In genomic region chr1:83408021-83408464, GRCm38 (mm10) we compare ENCODE assay signal across 8 mouse cellular contexts. TPM values are rescaled to one million over a fixed set of nuclear protein-coding genes. Genes with fewer than 3 reads are reported as not detected.
DNase-seq lines count a peak whose midpoint lies in the region; ATAC-seq lines count a peak whose summit lies in the region.

Gene Sphkap, minus strand, starts transcription at chr1:83408200.

- no peaks in the 10 kb centered on the region for H3K4me1 ChIP-seq in forebrain, embryonic 11.5 days (replicated peaks; ENCODE audit: control insufficient read depth, insufficient read depth, low read length)
- peaks cover 4% of the 10 kb centered on the region; the same call in 1 of the 2 replicates for H3K4me1 ChIP-seq in heart, embryonic 13.5 days
- H3K4me1 ChIP-seq in liver, embryonic 15.5 days (replicated peaks): no peaks in the 10 kb centered on the region

- DNase-seq in layer of hippocampus, adult 11-12 months (ENCODE audit: low spot score): peak; percentile 52
- DNase-seq in layer of hippocampus, adult 9-10 months (ENCODE audit: low spot score): no peak
- DNase-seq in forebrain, embryonic 11.5 days (ENCODE audit: low spot score): peak; percentile 70
- peak; percentile 55 to 69 for DNase-seq in kidney, postnatal 4 days
- peak; percentile 40 for DNase-seq in ovary, postnatal 36 days (ENCODE audit: low spot score)
- no peak for DNase-seq in spleen, adult 18-20 months

- ATAC-seq in forebrain, embryonic 11.5 days (replicated peaks; ENCODE audit: low FRiP score): peak; percentile 88
- ATAC-seq in heart, embryonic 13.5 days (ENCODE audit: extremely low read depth, insufficient number of reproducible peaks, low FRiP score, low TSS enrichment): peak; percentile 75; the same call in 1 of the 2 replicates
- no peak for ATAC-seq in liver, embryonic 15.5 days (ENCODE audit: insufficient read depth)

- H3K9me3 ChIP-seq in forebrain, embryonic 11.5 days (ENCODE audit: control insufficient read depth, low read length): no peaks in the 10 kb centered on the region
- no peaks in the 10 kb centered on the region for H3K9me3 ChIP-seq in heart, embryonic 13.5 days
- H3K9me3 ChIP-seq in liver, embryonic 15.5 days (replicated peaks): no peaks in the 10 kb centered on the region

- H3K27ac ChIP-seq in forebrain, embryonic 11.5 days (ENCODE audit: low read depth, low read length): no peak within 1 kb of the TSS
- peak within 1 kb of the TSS; percentile 66 for H3K27ac ChIP-seq in heart, embryonic 13.5 days (replicated peaks)
- no peak within 1 kb of the TSS for H3K27ac ChIP-seq in liver, embryonic 15.5 days (replicated peaks)

- peak within 1 kb of the TSS; percentile 34 for H3K4me3 ChIP-seq in forebrain, embryonic 11.5 days (ENCODE audit: low read depth, low read length)
- H3K4me3 ChIP-seq in heart, embryonic 13.5 days: peak within 1 kb of the TSS; percentile 70
- no peak within 1 kb of the TSS for H3K4me3 ChIP-seq in liver, embryonic 15.5 days (replicated peaks)

- H3K4me2 ChIP-seq in forebrain, embryonic 11.5 days (ENCODE audit: low read depth, low read length, severe bottlenecking): peak within 1 kb of the TSS; percentile 82
- H3K4me2 ChIP-seq in heart, embryonic 13.5 days: peak within 1 kb of the TSS; percentile 79
- H3K4me2 ChIP-seq in liver, embryonic 15.5 days: peak within 1 kb of the TSS; percentile 32; the same call in 1 of the 2 replicates

- H3K27me3 ChIP-seq in forebrain, embryonic 11.5 days (ENCODE audit: control insufficient read depth, insufficient read depth, low read length): no peaks in the 10 kb centered on the region
- no peaks in the 10 kb centered on the region for H3K27me3 ChIP-seq in heart, embryonic 13.5 days (replicated peaks)
- H3K27me3 ChIP-seq in liver, embryonic 15.5 days: peaks cover 5% of the 10 kb centered on the region; the same call in 1 of the 2 replicates

- no peaks in the 10 kb centered on the region for H3K36me3 ChIP-seq in forebrain, embryonic 11.5 days (ENCODE audit: control insufficient read depth, insufficient read depth, low read length)
- H3K36me3 ChIP-seq in heart, embryonic 13.5 days: no peaks in the 10 kb centered on the region
- no peaks in the 10 kb centered on the region for H3K36me3 ChIP-seq in liver, embryonic 15.5 days (replicated peaks)

- WGBS in forebrain, embryonic 11.5 days: 0% methylated on average over 16 of the region's 16 CpGs
- WGBS in heart, embryonic 13.5 days: under 1% methylated on average over 16 of the region's 16 CpGs
- WGBS in liver, embryonic 15.5 days (ENCODE audit: insufficient replicate concordance): under 1% methylated on average over 16 of the region's 16 CpGs

- peak within 1 kb of the TSS; percentile 39 for H3K9ac ChIP-seq in forebrain, embryonic 11.5 days (ENCODE audit: low read length)
- H3K9ac ChIP-seq in heart, embryonic 13.5 days: peak within 1 kb of the TSS; percentile 83
- H3K9ac ChIP-seq in liver, embryonic 15.5 days: no peak within 1 kb of the TSS

RNA-seq across cellular contexts. Expression of gene Sphkap, which starts in this region (rescaled TPM):
- polyA plus RNA-seq in forebrain, embryonic 11.5 days (2014; fragmentation: Nextera tagmentation; extraction: Ambion mirVana): 0.75 and 1.1 TPM in 2 replicates
- polyA plus RNA-seq in heart, embryonic 13.5 days (2015; fragmentation: Nextera tagmentation; extraction: Ambion mirVana): 11.6 and 12.0 TPM in 2 replicates
- polyA plus RNA-seq in liver, embryonic 15.5 days (2015; fragmentation: Nextera tagmentation; extraction: Ambion mirVana): 0.02 TPM in 1 of 2 replicates, not detected in the other

Comparison
In these comparisons a context has a peak if more than half of its experiments do, and no peak if none do; other contexts are left out.
1. DNase-seq: peak in layer of hippocampus, adult 11-12 months (single experiment), forebrain, embryonic 11.5 days (single experiment), kidney, postnatal 4 days (2 of 2) and ovary, postnatal 36 days (single experiment); none in layer of hippocampus, adult 9-10 months (single experiment) and spleen, adult 18-20 months (0 of 2).
2. H3K4me2 ChIP-seq: peak in every context shown above with its lines; median percentile 82 in forebrain, embryonic 11.5 days; 79 in heart, embryonic 13.5 days; 32 in liver, embryonic 15.5 days.